Mouse (Mus musculus) stomach, postnatal 0 days (tissue): ENCODE measurements around the gene Rasgrf1.

ENCODE experiments used
- CTCF ChIP-seq: IDR thresholded peaks from 2 replicates; pipeline ENCODE4 v1.5.1; 2016; ENCODE audit warnings: antibody characterized with exemption, low read depth, mild to moderate bottlenecking, moderate library complexity
- EP300 ChIP-seq: optimal IDR thresholded peaks from 2 replicates; pipeline ENCODE3; 2016; ENCODE audit warnings: antibody characterized with exemption

DNA sequence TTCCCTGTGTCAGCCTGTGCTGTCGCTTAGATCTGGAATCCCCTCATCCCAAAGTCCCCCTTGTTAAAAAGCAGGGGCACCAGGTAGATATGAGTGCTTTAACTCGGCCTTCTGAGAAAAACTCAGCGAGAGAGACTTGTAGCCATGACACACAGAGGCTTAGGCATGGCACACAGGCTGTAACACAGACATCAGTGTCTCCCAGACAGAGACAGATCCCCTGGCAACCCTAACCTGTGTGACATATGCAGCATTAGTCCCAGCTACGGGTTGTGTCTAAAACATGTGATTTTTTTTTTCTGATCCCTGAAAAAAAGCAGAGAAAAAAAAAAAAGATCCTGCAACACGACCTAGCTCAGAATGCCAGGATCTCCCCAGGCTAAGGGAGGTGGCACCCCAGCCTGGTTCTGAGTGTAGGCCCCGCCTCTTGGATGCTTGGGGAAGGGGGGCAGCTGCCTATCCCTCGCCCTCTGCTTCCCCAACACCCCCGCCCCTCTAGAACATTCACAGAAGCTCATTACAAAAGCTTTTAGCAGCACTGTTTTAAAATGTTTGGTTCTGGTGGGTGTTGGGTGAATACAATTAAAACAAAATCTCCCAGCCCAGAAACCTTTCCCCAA lies 39.1 kb upstream of the Rasgrf1 start:
- no peak for TF ChIP-seq EP300
- no peak for TF ChIP-seq CTCF
